Mouse (Mus musculus) liver, embryonic 16.5 days (tissue): Measurements from ENCODE around the gene Rimklb. TPM values are rescaled to one million over a fixed set of nuclear protein-coding genes. Genes with fewer than 3 reads are reported as not detected.

Experiments used
- ATAC-seq: fragments of 200-750 bp; cut with Nextera tagmentation; 2 replicates; pipeline ENCODE4 v1.8.0; 2017; ENCODE audit warnings: low read depth, mild to moderate bottlenecking, moderate number of reproducible peaks, moderate library complexity
- H3K27ac ChIP-seq: fragments of 300-500 bp; sonication (generic); 2 replicates; pipeline ENCODE4 v1.5.1; 2014; ENCODE audit warnings: mild to moderate bottlenecking, low read length
- H3K27me3 ChIP-seq: fragments of 300-500 bp; sonication (generic); 2 replicates; pipeline ENCODE4 v1.6.1; 2014; ENCODE audit warnings: low read depth, low read length, mixed read lengths; ENCODE audit not compliant: control insufficient read depth, insufficient read depth
- H3K36me3 ChIP-seq: fragments of 300-500 bp; sonication (generic); 2 replicates; pipeline ENCODE4 v1.6.1; 2014; ENCODE audit warnings: mild to moderate bottlenecking; ENCODE audit not compliant: control insufficient read depth, insufficient read depth
- H3K4me1 ChIP-seq: fragments of 300-500 bp; sonication (generic); 2 replicates; pipeline ENCODE4 v1.6.1; 2014; ENCODE audit warnings: low read depth, low read length, mixed read lengths; ENCODE audit not compliant: control insufficient read depth
- H3K4me2 ChIP-seq: fragments of 300-500 bp; sonication (generic); 2 replicates; pipeline ENCODE4 v1.6.1; 2014; ENCODE audit warnings: low read depth, low read length, mixed read lengths
- H3K4me3 ChIP-seq: fragments of 300-500 bp; sonication (generic); 2 replicates; pipeline ENCODE4 v1.5.1; 2014; ENCODE audit warnings: low read depth, mild to moderate bottlenecking, low read length
- H3K9ac ChIP-seq: fragments of 300-500 bp; sonication (generic); 2 replicates; pipeline ENCODE4 v1.6.1; 2014; ENCODE audit warnings: low read depth, low read length
- H3K9me3 ChIP-seq: fragments of 300-500 bp; sonication (generic); replicated peaks from 2 replicates; pipeline ENCODE4 v1.6.1; 2016; ENCODE audit warnings: low read length; ENCODE audit not compliant: control insufficient read depth
- WGBS: fragments of 180-500 bp; shearing (Covaris S2); extraction: QIAGEN DNeasy Blood & Tissue Kit; methylation state at CpG from one replicate; pipeline ENCODE4 v1.1.7; 2014; ENCODE audit not compliant: insufficient replicate concordance; 5-methylcytosine and 5-hydroxymethylcytosine counted together
- polyA plus RNA-seq: library from polyadenylated mRNA; unstranded; fragments of >200 nt; fragmentation: Nextera tagmentation; extraction: Ambion mirVana; gene quantifications from 2 replicates; pipeline ENCODE4 v1.2.1, GENCODE M21; 2015

Gene Rimklb
- polyA plus RNA-seq, 1 experiment from 2014 or later = 0.32 TPM

DNA sequence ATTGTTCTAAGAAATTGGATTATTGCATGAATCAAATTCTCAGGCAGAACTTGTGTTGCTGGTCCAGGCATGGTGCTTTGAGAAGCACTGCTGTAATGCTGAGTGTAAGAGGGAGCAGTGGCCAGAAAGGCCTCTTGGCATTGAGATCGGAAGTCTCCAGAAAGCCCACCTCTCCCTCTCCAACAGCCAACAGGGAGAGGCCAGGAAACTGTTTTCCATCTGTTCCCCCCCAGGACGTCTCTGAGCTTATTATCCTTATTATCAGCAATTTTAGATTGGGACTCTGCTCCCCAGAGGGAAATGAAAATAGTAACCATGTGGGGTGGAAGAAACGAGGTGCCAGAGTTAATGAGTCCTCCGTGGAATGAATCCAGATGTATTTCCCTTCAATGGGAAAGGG lies 82.2 kb downstream of the Rimklb start:
- Histone ChIP-seq H3K9me3 (no peaks in the 10 kb centered on the region), H3K27ac (no peak overlapping the region), H3K9ac (no peak overlapping the region), H3K36me3 (no peaks in the 10 kb centered on the region), H3K4me1 (no peaks in the 10 kb centered on the region), H3K4me3 (no peak overlapping the region), H3K4me2 (no peak overlapping the region), H3K27me3 (no peaks in the 10 kb centered on the region)
- no peak for ATAC-seq
- WGBS = 51% methylated on average over 4 of the region's 4 CpGs

DNA sequence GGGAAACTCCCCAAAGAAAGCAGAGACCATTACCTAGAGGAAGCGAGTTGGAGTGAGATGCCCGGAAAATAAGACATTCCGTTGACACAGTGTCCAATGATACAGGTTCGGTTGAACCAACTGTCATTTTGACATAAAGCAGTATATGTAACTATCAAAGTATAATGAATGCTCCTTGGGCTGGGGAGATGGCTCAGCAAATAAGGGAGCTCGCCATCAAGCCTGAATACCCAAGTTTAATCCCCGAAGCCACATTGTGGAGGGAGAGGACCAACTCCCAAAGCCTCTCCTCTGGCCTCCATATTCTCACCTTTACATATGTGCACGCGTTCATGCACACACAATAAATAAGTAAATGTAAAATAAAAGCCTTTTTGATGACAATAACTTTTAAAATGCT lies 87.3 kb downstream of the Rimklb start:
- no peak overlapping the region for H3K27ac ChIP-seq
- no peak overlapping the region for H3K4me3 ChIP-seq
- ATAC-seq = no peak
- no peaks in the 10 kb centered on the region for H3K9me3 ChIP-seq
- no peak overlapping the region for H3K9ac ChIP-seq
- no peaks in the 10 kb centered on the region for H3K27me3 ChIP-seq
- no peaks in the 10 kb centered on the region for H3K4me1 ChIP-seq
- 68% methylated on average over 8 of the region's 8 CpGs for WGBS
- no peaks in the 10 kb centered on the region for H3K36me3 ChIP-seq
- no peak overlapping the region for H3K4me2 ChIP-seq

DNA sequence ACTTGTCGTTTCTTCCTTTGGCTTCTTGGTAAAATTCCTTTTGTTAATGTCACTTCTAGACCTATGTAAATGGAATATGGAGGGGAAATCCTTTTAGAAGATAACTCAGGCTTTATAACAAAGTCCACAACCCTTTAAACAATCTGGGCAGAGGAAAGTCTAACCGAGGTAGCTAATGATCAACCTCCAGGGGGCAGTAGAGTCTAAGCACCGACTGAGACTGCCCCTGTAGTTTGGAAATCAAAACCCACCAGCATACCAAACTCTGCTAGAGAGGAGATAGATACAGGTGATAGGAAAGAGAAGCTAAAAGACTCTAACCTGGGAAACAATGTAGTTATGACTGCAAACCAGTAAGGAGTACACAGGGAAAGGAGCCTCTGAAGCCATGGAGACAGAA lies 96.3 kb downstream of the Rimklb start:
- Histone ChIP-seq H3K36me3 (no peaks in the 10 kb centered on the region), H3K9me3 (no peaks in the 10 kb centered on the region), H3K9ac (no peak overlapping the region), H3K4me3 (no peak overlapping the region), H3K27ac (no peak overlapping the region), H3K27me3 (no peaks in the 10 kb centered on the region; the same call in 1 of the 2 replicates), H3K4me2 (no peak overlapping the region), H3K4me1 (no peaks in the 10 kb centered on the region)
- 5% methylated on average over 3 of the region's 3 CpGs for WGBS
- ATAC-seq = no peak

DNA sequence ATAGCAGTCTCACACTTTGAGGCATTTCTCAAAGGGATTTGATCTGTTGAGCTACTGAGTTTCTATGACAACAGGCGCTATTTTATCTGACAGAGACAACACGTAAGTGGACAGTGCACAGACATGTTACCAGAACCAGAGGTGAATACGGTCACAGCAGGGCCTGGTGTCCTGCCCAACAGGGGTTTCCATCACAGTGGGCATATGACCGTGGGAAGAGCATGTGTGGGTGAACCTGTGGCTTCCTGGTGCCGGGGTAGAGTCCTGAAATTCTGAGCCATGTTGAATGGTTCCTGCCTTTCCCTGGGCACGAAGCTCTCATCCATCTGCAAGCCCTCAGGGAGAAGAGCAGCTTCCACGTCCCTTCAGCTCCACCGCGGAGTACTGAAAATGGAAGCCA lies 98.3 kb downstream of the Rimklb start:
- Histone ChIP-seq H3K27ac (no peak overlapping the region), H3K4me1 (peaks cover 2% of the 10 kb centered on the region; the same call in 1 of the 2 replicates), H3K4me3 (no peak overlapping the region), H3K9ac (no peak overlapping the region), H3K36me3 (no peaks in the 10 kb centered on the region), H3K9me3 (peaks cover 5% of the 10 kb centered on the region; the same call in 1 of the 2 replicates), H3K4me2 (no peak overlapping the region), H3K27me3 (no peaks in the 10 kb centered on the region)
- WGBS = 73% methylated on average over 9 of the region's 9 CpGs
- ATAC-seq = no peak

Other genes with a start within 250 kb of the Rimklb start
- not detected in 2 replicates for gene Klrg1, start 215.9 kb downstream of the Rimklb start, polyA plus RNA-seq
- 83.5 and 87.2 TPM in 2 replicates for gene M6pr, start 190.0 kb downstream of the Rimklb start, polyA plus RNA-seq
- 1.1 and 1.2 TPM in 2 replicates for gene Phc1, start 158.2 kb downstream of the Rimklb start, polyA plus RNA-seq
- 1.0 and 1.2 TPM in 2 replicates for gene Mfap5, start 7.1 kb upstream of the Rimklb start, polyA plus RNA-seq
- gene Aicda, start 55.0 kb upstream of the Rimklb start, polyA plus RNA-seq = not detected in 2 replicates
- gene Apobec1, start 103.7 kb upstream of the Rimklb start, polyA plus RNA-seq = 5.7 and 6.2 TPM in 2 replicates
- 0.97 and 0.98 TPM in 2 replicates for gene Gdf3, start 111.3 kb upstream of the Rimklb start, polyA plus RNA-seq
- gene Dppa3, start 127.6 kb upstream of the Rimklb start, polyA plus RNA-seq = not detected in 2 replicates
- gene Nanog, start 208.7 kb upstream of the Rimklb start, polyA plus RNA-seq = not detected in 2 replicates